Mouse (Mus musculus) c-Kit-positive CD71-positive TER-119-negative erythroid progenitor cells, embryonic 14.5 days (primary cell): ENCODE measurements around the gene Pcx.

ENCODE experiments used
- DNase-seq: peaks from one replicate; pipeline ENCODE4 v3.0.0-alpha.2; 2013; ENCODE audit warnings: low read depth

Gene Pcx

GRCm38 (mm10) chr19:4509986-4510963, at the start of gene Pcx:
Gene Pcx, plus strand, starts transcription at chr19:4510472.
- DNase-seq: peak; percentile 99

- no peak for DNase-seq
Measured at GRCm38 (mm10) chr19:4461981-4462380, 48.3 kb upstream of the Pcx start.

- no peak for DNase-seq
Measured at GRCm38 (mm10) chr19:4464666-4465065, 45.6 kb upstream of the Pcx start.

GRCm38 (mm10) chr19:4468363-4468762, 41.9 kb upstream of the Pcx start:
- DNase-seq: peak; percentile 33

GRCm38 (mm10) chr19:4473549-4473948, 36.7 kb upstream of the Pcx start:
- DNase-seq: no peak

GRCm38 (mm10) chr19:4474739-4475138, 35.5 kb upstream of the Pcx start:
- no peak for DNase-seq

- no peak for DNase-seq
Measured at GRCm38 (mm10) chr19:4475224-4475925, 34.9 kb upstream of the Pcx start.

- no peak for DNase-seq
Measured at GRCm38 (mm10) chr19:4476601-4477257, 33.5 kb upstream of the Pcx start.

GRCm38 (mm10) chr19:4477345-4478189, 32.7 kb upstream of the Pcx start, which contains the start of gene Syt12:
Gene Syt12, minus strand, starts transcription at chr19:4477447.
- DNase-seq: peak; percentile 46

- peak; percentile 25 for DNase-seq
Measured at GRCm38 (mm10) chr19:4478190-4478516, 32.1 kb upstream of the Pcx start.

GRCm38 (mm10) chr19:4480041-4480440, 30.2 kb upstream of the Pcx start:
- no peak for DNase-seq

- no peak for DNase-seq
Measured at GRCm38 (mm10) chr19:4481326-4481725, 28.9 kb upstream of the Pcx start.

GRCm38 (mm10) chr19:4482111-4482859, 28.0 kb upstream of the Pcx start:
- no peak for DNase-seq

GRCm38 (mm10) chr19:4485006-4485405, 25.3 kb upstream of the Pcx start:
- no peak for DNase-seq

GRCm38 (mm10) chr19:4487877-4488276, 22.4 kb upstream of the Pcx start:
- no peak for DNase-seq

GRCm38 (mm10) chr19:4491080-4491695, 19.1 kb upstream of the Pcx start:
- no peak for DNase-seq

- DNase-seq: no peak
Measured at GRCm38 (mm10) chr19:4492526-4493296, 17.6 kb upstream of the Pcx start.

GRCm38 (mm10) chr19:4494707-4495106, 15.6 kb upstream of the Pcx start:
- no peak for DNase-seq

- no peak for DNase-seq
Measured at GRCm38 (mm10) chr19:4495814-4496213, 14.5 kb upstream of the Pcx start.
